Mouse (Mus musculus) testis, adult 2 months (tissue): Measurements from ENCODE around the gene Efcab11.

Experiments
- CTCF ChIP-seq: fragments of 200-500 bp; IDR thresholded peaks from 2 replicates; pipeline ENCODE4 v1.5.1; 2012; ENCODE audit warnings: low read depth, mild to moderate bottlenecking, inconsistent platforms, low read length, moderate library complexity; ENCODE audit not compliant: control insufficient read depth, insufficient read depth, insufficient replicate concordance
- POLR2A ChIP-seq: fragments of 200-500 bp; IDR thresholded peaks from 2 replicates; pipeline ENCODE4 v1.6.1; 2012; ENCODE audit warnings: low read depth, mild to moderate bottlenecking, inconsistent platforms, low read length, moderate library complexity; ENCODE audit not compliant: control insufficient read depth

- no peak for TF ChIP-seq POLR2A
- TF ChIP-seq CTCF, result no peak
Measured at GRCm38 (mm10) chr12:99646556-99647354, 237.5 kb downstream of the Efcab11 start.
